Mouse (Mus musculus): ENCODE results near the gene Tmem161a. TPM values are rescaled to one million over a fixed set of nuclear protein-coding genes. Genes with fewer than 3 reads are reported as not detected.

The Tmem161a gene
- polyA plus RNA-seq, 1 experiment from 2014 or later, result 81.7 TPM

- H3K4me3 ChIP-seq (ENCODE audit: low read length), result no peak overlapping the region
- peaks cover 14% of the 10 kb centered on the region; the same call in 1 of the 2 replicates for H3K4me1 ChIP-seq (ENCODE audit: insufficient read depth, low read length)
- no peak overlapping the region for H3K27ac ChIP-seq (ENCODE audit: low read length)
- WGBS, result 83% methylated on average over 7 of the region's 7 CpGs
- H3K27me3 ChIP-seq (ENCODE audit: insufficient read depth, low read length), result no peaks in the 10 kb centered on the region
- no peak for ATAC-seq (ENCODE audit: low FRiP score, low TSS enrichment)
- H3K36me3 ChIP-seq (ENCODE audit: insufficient read depth, low read length), result peaks cover 12% of the 10 kb centered on the region; the same call in 1 of the 2 replicates
- no peak overlapping the region for H3K4me2 ChIP-seq (replicated peaks; ENCODE audit: low read depth, low read length)
- H3K9ac ChIP-seq (replicated peaks; ENCODE audit: low read length), result no peak overlapping the region
- H3K9me3 ChIP-seq (ENCODE audit: low read length), result no peaks in the 10 kb centered on the region
Measured at GRCm38 (mm10) chr8:70174079-70174478, 1.9 kb downstream of the Tmem161a start.

- H3K36me3 ChIP-seq (ENCODE audit: insufficient read depth, low read length), result peaks cover 19% of the 10 kb centered on the region; the same call in 1 of the 2 replicates
Measured at GRCm38 (mm10) chr8:70178231-70178630, 6.1 kb downstream of the Tmem161a start.

GRCm38 (mm10) chr8:70179082-70179481 lies 6.9 kb downstream of the Tmem161a start:
- H3K27ac ChIP-seq (ENCODE audit: low read length), result no peak overlapping the region
- H3K9me3 ChIP-seq (ENCODE audit: low read length), result no peaks in the 10 kb centered on the region
- no peak overlapping the region for H3K9ac ChIP-seq (replicated peaks; ENCODE audit: low read length)
- H3K4me2 ChIP-seq (replicated peaks; ENCODE audit: low read depth, low read length), result no peak overlapping the region
- no peaks in the 10 kb centered on the region for H3K4me1 ChIP-seq (ENCODE audit: insufficient read depth, low read length)
- H3K27me3 ChIP-seq (ENCODE audit: insufficient read depth, low read length), result no peaks in the 10 kb centered on the region
- no peak for ATAC-seq (ENCODE audit: low FRiP score, low TSS enrichment)
- 93% methylated on average over 4 of the region's 4 CpGs for WGBS
- peaks cover 19% of the 10 kb centered on the region; the same call in 1 of the 2 replicates for H3K36me3 ChIP-seq (ENCODE audit: insufficient read depth, low read length)
- H3K4me3 ChIP-seq (ENCODE audit: low read length), result no peak overlapping the region

More at GRCm38 (mm10) chr8:70178231-70178630, 6.1 kb downstream of the Tmem161a start:
- H3K4me3 ChIP-seq (ENCODE audit: low read length), result no peak overlapping the region
- 89% methylated on average over 2 of the region's 2 CpGs for WGBS
- no peak for ATAC-seq (ENCODE audit: low FRiP score, low TSS enrichment)
- no peak overlapping the region for H3K4me2 ChIP-seq (replicated peaks; ENCODE audit: low read depth, low read length)
- no peak overlapping the region for H3K9ac ChIP-seq (replicated peaks; ENCODE audit: low read length)
- no peak overlapping the region for H3K27ac ChIP-seq (ENCODE audit: low read length)
- no peaks in the 10 kb centered on the region for H3K27me3 ChIP-seq (ENCODE audit: insufficient read depth, low read length)
- H3K4me1 ChIP-seq (ENCODE audit: insufficient read depth, low read length), result 0 out of 2 replicates have a peak, but pooled peaks cover 3% of the 10 kb centered on the region
- H3K9me3 ChIP-seq (ENCODE audit: low read length), result no peaks in the 10 kb centered on the region

- H3K9ac ChIP-seq (replicated peaks; ENCODE audit: low read length), result no peak overlapping the region
- no peak overlapping the region for H3K4me2 ChIP-seq (replicated peaks; ENCODE audit: low read depth, low read length)
- WGBS, result 59% methylated on average over 16 of the region's 16 CpGs
- H3K4me1 ChIP-seq (ENCODE audit: insufficient read depth, low read length), result no peaks in the 10 kb centered on the region
- no peak overlapping the region for H3K4me3 ChIP-seq (ENCODE audit: low read length)
- no peaks in the 10 kb centered on the region for H3K9me3 ChIP-seq (ENCODE audit: low read length)
- H3K27ac ChIP-seq (ENCODE audit: low read length), result no peak overlapping the region
- H3K27me3 ChIP-seq (ENCODE audit: insufficient read depth, low read length), result no peaks in the 10 kb centered on the region
- H3K36me3 ChIP-seq (ENCODE audit: insufficient read depth, low read length), result peaks cover 19% of the 10 kb centered on the region; the same call in 1 of the 2 replicates
- ATAC-seq (ENCODE audit: low FRiP score, low TSS enrichment), result no peak
Measured at GRCm38 (mm10) chr8:70181212-70181902, 9.2 kb downstream of the Tmem161a start.

- peaks cover 14% of the 10 kb centered on the region; the same call in 1 of the 2 replicates for H3K36me3 ChIP-seq (ENCODE audit: insufficient read depth, low read length)
- 41% methylated on average over 2 of the region's 2 CpGs for WGBS
- ATAC-seq (ENCODE audit: low FRiP score, low TSS enrichment), result no peak
Measured at GRCm38 (mm10) chr8:70181903-70182252, 9.7 kb downstream of the Tmem161a start.

GRCm38 (mm10) chr8:70183194-70183593 lies 11.0 kb downstream of the Tmem161a start:
- ATAC-seq (ENCODE audit: low FRiP score, low TSS enrichment), result no peak
- WGBS, result 85% methylated on average over 4 of the region's 4 CpGs
- Histone ChIP-seq H3K4me2 (replicated peaks; ENCODE audit: low read depth, low read length) (no peak overlapping the region), H3K36me3 (ENCODE audit: insufficient read depth, low read length) (peaks cover 6% of the 10 kb centered on the region; the same call in 1 of the 2 replicates), H3K9ac (replicated peaks; ENCODE audit: low read length) (no peak overlapping the region), H3K9me3 (ENCODE audit: low read length) (no peaks in the 10 kb centered on the region), H3K27ac (ENCODE audit: low read length) (no peak overlapping the region), H3K27me3 (ENCODE audit: insufficient read depth, low read length) (no peaks in the 10 kb centered on the region), H3K4me1 (ENCODE audit: insufficient read depth, low read length) (no peaks in the 10 kb centered on the region), H3K4me3 (ENCODE audit: low read length) (no peak overlapping the region)

More at GRCm38 (mm10) chr8:70181903-70182252, 9.7 kb downstream of the Tmem161a start:
- no peak overlapping the region for H3K27ac ChIP-seq (ENCODE audit: low read length)
- H3K4me2 ChIP-seq (replicated peaks; ENCODE audit: low read depth, low read length), result no peak overlapping the region
- H3K4me3 ChIP-seq (ENCODE audit: low read length), result no peak overlapping the region
- no peak overlapping the region for H3K9ac ChIP-seq (replicated peaks; ENCODE audit: low read length)
- H3K9me3 ChIP-seq (ENCODE audit: low read length), result no peaks in the 10 kb centered on the region
- no peaks in the 10 kb centered on the region for H3K27me3 ChIP-seq (ENCODE audit: insufficient read depth, low read length)
- no peaks in the 10 kb centered on the region for H3K4me1 ChIP-seq (ENCODE audit: insufficient read depth, low read length)

GRCm38 (mm10) chr8:70188707-70189106 lies 16.6 kb downstream of the Tmem161a start:
- Histone ChIP-seq H3K4me3 (ENCODE audit: low read length) (no peak overlapping the region), H3K27ac (ENCODE audit: low read length) (no peak overlapping the region), H3K27me3 (ENCODE audit: insufficient read depth, low read length) (no peaks in the 10 kb centered on the region), H3K4me1 (ENCODE audit: insufficient read depth, low read length) (no peaks in the 10 kb centered on the region), H3K9ac (replicated peaks; ENCODE audit: low read length) (no peak overlapping the region), H3K9me3 (ENCODE audit: low read length) (no peaks in the 10 kb centered on the region), H3K36me3 (ENCODE audit: insufficient read depth, low read length) (no peaks in the 10 kb centered on the region), H3K4me2 (replicated peaks; ENCODE audit: low read depth, low read length) (no peak overlapping the region)
- 76% methylated on average over 7 of the region's 7 CpGs for WGBS
- ATAC-seq (ENCODE audit: low FRiP score, low TSS enrichment), result peak; percentile 49; the same call in 1 of the 2 replicates

- no peaks in the 10 kb centered on the region for H3K9me3 ChIP-seq (ENCODE audit: low read length)
Measured at GRCm38 (mm10) chr8:70193238-70193637, 21.1 kb downstream of the Tmem161a start.

GRCm38 (mm10) chr8:70194191-70194590 lies 22.0 kb downstream of the Tmem161a start:
- WGBS, result 84% methylated on average over 3 of the region's 3 CpGs
- no peak overlapping the region for H3K9ac ChIP-seq (replicated peaks; ENCODE audit: low read length)
- no peaks in the 10 kb centered on the region for H3K4me1 ChIP-seq (ENCODE audit: insufficient read depth, low read length)
- no peaks in the 10 kb centered on the region for H3K36me3 ChIP-seq (ENCODE audit: insufficient read depth, low read length)
- H3K9me3 ChIP-seq (ENCODE audit: low read length), result no peaks in the 10 kb centered on the region
- H3K4me2 ChIP-seq (replicated peaks; ENCODE audit: low read depth, low read length), result no peak overlapping the region
- no peaks in the 10 kb centered on the region for H3K27me3 ChIP-seq (ENCODE audit: insufficient read depth, low read length)
- H3K4me3 ChIP-seq (ENCODE audit: low read length), result no peak overlapping the region
- no peak overlapping the region for H3K27ac ChIP-seq (ENCODE audit: low read length)
- no peak for ATAC-seq (ENCODE audit: low FRiP score, low TSS enrichment)

More at GRCm38 (mm10) chr8:70193238-70193637, 21.1 kb downstream of the Tmem161a start:
- Histone ChIP-seq H3K4me1 (ENCODE audit: insufficient read depth, low read length) (no peaks in the 10 kb centered on the region), H3K36me3 (ENCODE audit: insufficient read depth, low read length) (no peaks in the 10 kb centered on the region), H3K27me3 (ENCODE audit: insufficient read depth, low read length) (no peaks in the 10 kb centered on the region), H3K9ac (replicated peaks; ENCODE audit: low read length) (no peak overlapping the region), H3K27ac (ENCODE audit: low read length) (no peak overlapping the region), H3K4me3 (ENCODE audit: low read length) (no peak overlapping the region), H3K4me2 (replicated peaks; ENCODE audit: low read depth, low read length) (no peak overlapping the region)
- no peak for ATAC-seq (ENCODE audit: low FRiP score, low TSS enrichment)
- WGBS, result 66% methylated on average over 5 of the region's 5 CpGs

GRCm38 (mm10) chr8:70195762-70196161 lies 23.6 kb downstream of the Tmem161a start:
- Histone ChIP-seq H3K4me2 (replicated peaks; ENCODE audit: low read depth, low read length) (no peak overlapping the region), H3K9ac (replicated peaks; ENCODE audit: low read length) (no peak overlapping the region), H3K4me1 (ENCODE audit: insufficient read depth, low read length) (no peaks in the 10 kb centered on the region), H3K36me3 (ENCODE audit: insufficient read depth, low read length) (no peaks in the 10 kb centered on the region), H3K9me3 (ENCODE audit: low read length) (no peaks in the 10 kb centered on the region), H3K4me3 (ENCODE audit: low read length) (no peak overlapping the region), H3K27me3 (ENCODE audit: insufficient read depth, low read length) (no peaks in the 10 kb centered on the region), H3K27ac (ENCODE audit: low read length) (no peak overlapping the region)
- ATAC-seq (ENCODE audit: low FRiP score, low TSS enrichment), result no peak
- WGBS, result 79% methylated on average over 2 of the region's 2 CpGs
